Mouse (Mus musculus) midbrain, embryonic 13.5 days (tissue): ENCODE results near the gene Arl15. TPM values are rescaled to one million over a fixed set of nuclear protein-coding genes. Genes with fewer than 3 reads are reported as not detected.

Experiments used
- ATAC-seq: fragments of 200-750 bp; cut with Nextera tagmentation; 2 replicates; pipeline ENCODE4 v1.8.0; 2017; ENCODE audit warnings: mild to moderate bottlenecking, moderate TSS enrichment, moderate library complexity
- H3K27ac ChIP-seq: fragments of 300-500 bp; sonication (generic); 2 replicates; pipeline ENCODE4 v1.5.1; 2015; ENCODE audit warnings: inconsistent platforms, mild to moderate bottlenecking, moderate library complexity
- H3K27me3 ChIP-seq: fragments of 300-500 bp; sonication (generic); 2 replicates; pipeline ENCODE4 v1.6.1; 2015; ENCODE audit warnings: mild to moderate bottlenecking, inconsistent platforms
- H3K36me3 ChIP-seq: fragments of 300-500 bp; sonication (generic); 2 replicates; pipeline ENCODE4 v1.6.1; 2015; ENCODE audit warnings: mild to moderate bottlenecking, inconsistent platforms
- H3K4me1 ChIP-seq: fragments of 300-500 bp; sonication (generic); replicated peaks from 2 replicates; pipeline ENCODE4 v1.6.1; 2015; ENCODE audit warnings: inconsistent platforms
- H3K4me2 ChIP-seq: fragments of 300-500 bp; sonication (generic); replicated peaks from 2 replicates; pipeline ENCODE4 v1.6.1; 2015; ENCODE audit warnings: moderate library complexity, mild to moderate bottlenecking, inconsistent platforms
- H3K4me3 ChIP-seq: fragments of 300-500 bp; sonication (generic); replicated peaks from 2 replicates; pipeline ENCODE4 v1.5.1; 2015; ENCODE audit warnings: mild to moderate bottlenecking, inconsistent platforms
- H3K9ac ChIP-seq: fragments of 300-500 bp; sonication (generic); replicated peaks from 2 replicates; pipeline ENCODE4 v1.6.1; 2015; ENCODE audit warnings: mild to moderate bottlenecking, inconsistent platforms
- H3K9me3 ChIP-seq: fragments of 300-500 bp; sonication (generic); 2 replicates; pipeline ENCODE4 v1.6.1; 2016; ENCODE audit warnings: mild to moderate bottlenecking, inconsistent platforms
- WGBS: fragments of 180-500 bp; shearing (Covaris S2); methylation state at CpG from one replicate; pipeline ENCODE4 v1.1.7; 2015; 5-methylcytosine and 5-hydroxymethylcytosine counted together
- polyA plus RNA-seq: library from polyadenylated mRNA; unstranded; fragments of >200 nt; fragmentation: Nextera tagmentation; extraction: Ambion mirVana; gene quantifications from 2 replicates; pipeline ENCODE4 v1.2.1, GENCODE M21; 2015

Gene Arl15
- polyA plus RNA-seq, 1 experiment from 2014 or later = 15.0 TPM

- peaks cover 6% of the 10 kb centered on the region for H3K36me3 ChIP-seq
- H3K4me3 ChIP-seq = no peak overlapping the region
- no peak overlapping the region for H3K9ac ChIP-seq
- no peak overlapping the region for H3K4me2 ChIP-seq
- no peak overlapping the region for H3K27ac ChIP-seq
- H3K27me3 ChIP-seq = no peaks in the 10 kb centered on the region
- 0 out of 2 replicates have a peak, but pooled peaks cover 3% of the 10 kb centered on the region for H3K4me1 ChIP-seq
- WGBS = 96% methylated on average over 16 of the region's 16 CpGs
- H3K9me3 ChIP-seq = no peaks in the 10 kb centered on the region
- ATAC-seq = no peak
Measured at GRCm38 (mm10) chr13:114150856-114151697, 356.8 kb downstream of the Arl15 start.

- no peaks in the 10 kb centered on the region for H3K27me3 ChIP-seq
- no peak overlapping the region for H3K9ac ChIP-seq
- H3K4me3 ChIP-seq = no peak overlapping the region
- H3K4me1 ChIP-seq = 0 out of 2 replicates have a peak, but pooled peaks cover 4% of the 10 kb centered on the region
- no peak for ATAC-seq
- H3K27ac ChIP-seq = no peak overlapping the region
- 78% methylated on average over 10 of the region's 10 CpGs for WGBS
- H3K36me3 ChIP-seq = peaks cover 6% of the 10 kb centered on the region
- H3K9me3 ChIP-seq = no peaks in the 10 kb centered on the region
- no peak overlapping the region for H3K4me2 ChIP-seq
Measured at GRCm38 (mm10) chr13:114151698-114152069, 357.4 kb downstream of the Arl15 start.

GRCm38 (mm10) chr13:114156689-114157088, 362.4 kb downstream of the Arl15 start:
- no peak overlapping the region for H3K4me3 ChIP-seq
- no peak overlapping the region for H3K27ac ChIP-seq
- no peak overlapping the region for H3K4me2 ChIP-seq
- ATAC-seq = no peak
- 51% methylated on average over 12 of the region's 12 CpGs for WGBS
- H3K4me1 ChIP-seq = peaks cover 9% of the 10 kb centered on the region; the same call in 1 of the 2 replicates
- H3K36me3 ChIP-seq = peaks cover 6% of the 10 kb centered on the region
- no peaks in the 10 kb centered on the region for H3K27me3 ChIP-seq
- no peak overlapping the region for H3K9ac ChIP-seq
- H3K9me3 ChIP-seq = no peaks in the 10 kb centered on the region

GRCm38 (mm10) chr13:114158111-114158730, 363.9 kb downstream of the Arl15 start:
- no peak for ATAC-seq
- H3K27me3 ChIP-seq = no peaks in the 10 kb centered on the region
- H3K4me2 ChIP-seq = no peak overlapping the region
- peaks cover 6% of the 10 kb centered on the region for H3K36me3 ChIP-seq
- H3K27ac ChIP-seq = no peak overlapping the region
- no peak overlapping the region for H3K9ac ChIP-seq
- no peaks in the 10 kb centered on the region for H3K9me3 ChIP-seq
- 77% methylated on average over 9 of the region's 9 CpGs for WGBS
- H3K4me3 ChIP-seq = no peak overlapping the region
- peaks cover 9% of the 10 kb centered on the region; the same call in 1 of the 2 replicates for H3K4me1 ChIP-seq

GRCm38 (mm10) chr13:114159634-114160391, 365.5 kb downstream of the Arl15 start:
- 77% methylated on average over 13 of the region's 13 CpGs for WGBS
- Histone ChIP-seq H3K4me2 (no peak overlapping the region), H3K4me1 (peaks cover 9% of the 10 kb centered on the region; the same call in 1 of the 2 replicates), H3K9ac (no peak overlapping the region), H3K36me3 (peaks cover 3% of the 10 kb centered on the region), H3K4me3 (no peak overlapping the region), H3K27me3 (no peaks in the 10 kb centered on the region), H3K9me3 (no peaks in the 10 kb centered on the region), H3K27ac (no peak overlapping the region)
- ATAC-seq = 0 out of 2 replicates have a peak, but pooled peaks have one; percentile 27

GRCm38 (mm10) chr13:114162753-114163152, 368.4 kb downstream of the Arl15 start:
- H3K4me1 ChIP-seq = peaks cover 11% of the 10 kb centered on the region
- no peaks in the 10 kb centered on the region for H3K36me3 ChIP-seq
- H3K9ac ChIP-seq = no peak overlapping the region
- no peak overlapping the region for H3K4me3 ChIP-seq
- H3K27ac ChIP-seq = no peak overlapping the region
- no peaks in the 10 kb centered on the region for H3K9me3 ChIP-seq
- ATAC-seq = no peak
- no peak overlapping the region for H3K4me2 ChIP-seq
- 82% methylated on average over 4 of the region's 4 CpGs for WGBS
- H3K27me3 ChIP-seq = no peaks in the 10 kb centered on the region

- Histone ChIP-seq H3K27ac (no peak overlapping the region), H3K4me1 (peaks cover 5% of the 10 kb centered on the region; the same call in 1 of the 2 replicates), H3K36me3 (no peaks in the 10 kb centered on the region), H3K27me3 (no peaks in the 10 kb centered on the region), H3K9ac (no peak overlapping the region), H3K4me2 (no peak overlapping the region), H3K9me3 (no peaks in the 10 kb centered on the region), H3K4me3 (no peak overlapping the region)
- WGBS = 82% methylated on average over 7 of the region's 7 CpGs
- ATAC-seq = no peak
Measured at GRCm38 (mm10) chr13:114165616-114166015, 371.3 kb downstream of the Arl15 start.

- Histone ChIP-seq H3K4me1 (peaks cover 5% of the 10 kb centered on the region; the same call in 1 of the 2 replicates), H3K4me2 (no peak overlapping the region), H3K9me3 (no peaks in the 10 kb centered on the region), H3K9ac (no peak overlapping the region), H3K36me3 (no peaks in the 10 kb centered on the region), H3K27ac (no peak overlapping the region), H3K27me3 (no peaks in the 10 kb centered on the region), H3K4me3 (no peak overlapping the region)
- 71% methylated on average over 12 of the region's 12 CpGs for WGBS
- peak; percentile 56 for ATAC-seq
Measured at GRCm38 (mm10) chr13:114166439-114167183, 372.3 kb downstream of the Arl15 start.

GRCm38 (mm10) chr13:114170061-114170460, 375.8 kb downstream of the Arl15 start:
- Histone ChIP-seq H3K9ac (no peak overlapping the region), H3K4me1 (peaks cover 5% of the 10 kb centered on the region; the same call in 1 of the 2 replicates), H3K9me3 (no peaks in the 10 kb centered on the region), H3K27me3 (no peaks in the 10 kb centered on the region), H3K4me3 (no peak overlapping the region), H3K4me2 (no peak overlapping the region), H3K27ac (no peak overlapping the region), H3K36me3 (no peaks in the 10 kb centered on the region)
- WGBS = 89% methylated on average over 5 of the region's 5 CpGs
- no peak for ATAC-seq

- Histone ChIP-seq H3K27ac (no peak overlapping the region), H3K9ac (no peak overlapping the region), H3K4me1 (no peaks in the 10 kb centered on the region), H3K4me3 (no peak overlapping the region), H3K27me3 (no peaks in the 10 kb centered on the region), H3K36me3 (no peaks in the 10 kb centered on the region), H3K9me3 (no peaks in the 10 kb centered on the region), H3K4me2 (no peak overlapping the region)
- no peak for ATAC-seq
- WGBS = 93% methylated on average over 5 of the region's 5 CpGs
Measured at GRCm38 (mm10) chr13:114171465-114171864, 377.2 kb downstream of the Arl15 start.

GRCm38 (mm10) chr13:114188107-114188506, 393.8 kb downstream of the Arl15 start:
- Histone ChIP-seq H3K27ac (no peak overlapping the region), H3K4me2 (no peak overlapping the region), H3K4me1 (no peaks in the 10 kb centered on the region), H3K27me3 (no peaks in the 10 kb centered on the region), H3K9me3 (no peaks in the 10 kb centered on the region), H3K4me3 (no peak overlapping the region), H3K9ac (no peak overlapping the region), H3K36me3 (no peaks in the 10 kb centered on the region)
- ATAC-seq = no peak
- 97% methylated on average over 7 of the region's 7 CpGs for WGBS
